Mouse (Mus musculus) kidney, postnatal 0 days (tissue): Measurements from ENCODE around the gene Txlna. TPM values are rescaled to one million over a fixed set of nuclear protein-coding genes. Genes with fewer than 3 reads are reported as not detected.

Experiments
- ATAC-seq: fragments of 200-750 bp; cut with Nextera tagmentation; replicated peaks from 2 replicates; pipeline ENCODE4 v1.8.0; 2017; ENCODE audit warnings: low read depth, moderate number of reproducible peaks, moderate TSS enrichment, moderate library complexity; ENCODE audit not compliant: low FRiP score
- DNase-seq: peaks from one replicate; pipeline ENCODE4 v3.0.0-alpha.2; 2016; ENCODE audit warnings: low spot score
- H3K27ac ChIP-seq: fragments of 300-500 bp; sonication (generic); 2 replicates; pipeline ENCODE4 v1.5.1; 2014; ENCODE audit warnings: mild to moderate bottlenecking
- H3K27me3 ChIP-seq: fragments of 300-500 bp; sonication (generic); 2 replicates; pipeline ENCODE4 v1.6.1; 2014; ENCODE audit warnings: low read length, mixed read lengths; ENCODE audit not compliant: insufficient read depth
- H3K36me3 ChIP-seq: fragments of 300-500 bp; sonication (generic); 2 replicates; pipeline ENCODE4 v1.6.1; 2014; ENCODE audit warnings: low read length, mixed read lengths; ENCODE audit not compliant: insufficient read depth
- H3K4me1 ChIP-seq: fragments of 300-500 bp; sonication (generic); replicated peaks from 2 replicates; pipeline ENCODE4 v1.6.1; 2014; ENCODE audit warnings: antibody characterized with exemption, low read length, mixed read lengths; ENCODE audit not compliant: insufficient read depth
- H3K4me2 ChIP-seq: fragments of 300-500 bp; sonication (generic); 2 replicates; pipeline ENCODE4 v1.6.1; 2014; ENCODE audit warnings: mild to moderate bottlenecking, low read length, moderate library complexity, mixed read lengths
- H3K4me3 ChIP-seq: fragments of 300-500 bp; sonication (generic); replicated peaks from 2 replicates; pipeline ENCODE4 v1.5.1; 2014; ENCODE audit warnings: low read depth, low read length
- H3K9ac ChIP-seq: fragments of 300-500 bp; sonication (generic); 2 replicates; pipeline ENCODE4 v1.6.1; 2014; ENCODE audit warnings: low read depth, low read length
- H3K9me3 ChIP-seq: fragments of 300-500 bp; sonication (generic); replicated peaks from 2 replicates; pipeline ENCODE4 v1.6.1; 2016; ENCODE audit warnings: low read length, inconsistent platforms, mixed read lengths
- CTCF ChIP-seq: IDR thresholded peaks from 2 replicates; pipeline ENCODE4 v1.5.1; 2016; ENCODE audit warnings: antibody characterized with exemption, low read depth, mild to moderate bottlenecking, moderate library complexity
- WGBS: fragments of 180-500 bp; shearing (Covaris S2); extraction: QIAGEN DNeasy Blood & Tissue Kit; methylation state at CpG from one replicate; pipeline ENCODE4 v1.1.7; 2014; 5-methylcytosine and 5-hydroxymethylcytosine counted together
- polyA plus RNA-seq: library from polyadenylated mRNA; unstranded; fragments of >200 nt; fragmentation: Nextera tagmentation; extraction: Ambion mirVana; gene quantifications from 2 replicates; pipeline ENCODE4 v1.2.1, GENCODE M21; 2015

Gene Txlna
- 42.9 and 50.3 TPM in 2 replicates for polyA plus RNA-seq

DNA sequence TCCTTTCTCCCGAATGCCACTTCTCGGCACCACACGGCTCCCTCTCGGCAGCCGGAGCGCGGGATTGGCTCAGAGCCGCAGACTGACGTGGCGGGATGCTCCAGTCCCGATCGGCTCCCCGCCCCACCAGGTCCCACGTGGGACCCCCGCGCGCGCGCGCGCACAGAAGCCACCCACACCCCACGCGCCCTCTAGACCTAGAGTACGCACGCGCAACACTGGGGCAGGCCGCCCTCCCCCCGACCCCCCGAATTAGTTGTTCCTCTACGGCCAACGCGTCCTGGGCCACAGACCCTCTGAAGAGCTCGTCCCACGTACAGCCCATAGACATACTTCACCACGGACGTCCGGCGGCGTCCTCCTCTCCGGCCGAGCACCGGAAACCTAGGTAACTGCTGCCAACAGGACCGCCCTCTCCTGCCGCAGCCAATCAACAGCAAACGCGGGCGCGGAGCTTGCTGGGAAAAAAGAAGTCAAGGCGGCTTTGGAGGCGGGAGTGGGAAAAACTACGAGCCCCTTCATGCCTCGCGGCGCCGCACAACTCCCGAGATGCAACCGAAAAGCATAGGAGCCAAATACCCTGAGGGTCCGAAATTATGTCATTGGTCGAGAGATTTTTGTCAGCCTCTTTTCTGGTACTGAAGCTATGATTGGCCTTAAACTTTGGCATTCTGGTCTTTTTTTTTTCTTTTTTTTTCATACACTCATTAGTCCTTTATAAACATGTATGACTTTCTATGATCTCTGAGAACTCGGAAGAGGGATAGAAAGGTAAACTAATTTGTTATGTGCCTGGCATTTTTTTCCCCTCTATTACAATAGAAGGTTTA is at the start of gene Txlna:
Gene Txlna, minus strand, starts transcription at position 428 of the 830 bp plus-strand sequence.
- no peak; the same call in 1 of the 2 replicates for TF ChIP-seq CTCF
- Histone ChIP-seq H3K9me3 (no peaks in the 10 kb centered on the region), H3K9ac (peak within 1 kb of the TSS; percentile 72), H3K4me1 (peaks cover 15% of the 10 kb centered on the region; the same call in 1 of the 2 replicates), H3K36me3 (peaks cover 32% of the 10 kb centered on the region), H3K27me3 (no peaks in the 10 kb centered on the region), H3K27ac (peak within 1 kb of the TSS; percentile 85), H3K4me3 (peak within 1 kb of the TSS; percentile 55), H3K4me2 (peak within 1 kb of the TSS; percentile 80)
- DNase-seq = peak; percentile 99
- peak; percentile 94 for ATAC-seq
- under 1% methylated on average over 60 of the region's 60 CpGs for WGBS

DNA sequence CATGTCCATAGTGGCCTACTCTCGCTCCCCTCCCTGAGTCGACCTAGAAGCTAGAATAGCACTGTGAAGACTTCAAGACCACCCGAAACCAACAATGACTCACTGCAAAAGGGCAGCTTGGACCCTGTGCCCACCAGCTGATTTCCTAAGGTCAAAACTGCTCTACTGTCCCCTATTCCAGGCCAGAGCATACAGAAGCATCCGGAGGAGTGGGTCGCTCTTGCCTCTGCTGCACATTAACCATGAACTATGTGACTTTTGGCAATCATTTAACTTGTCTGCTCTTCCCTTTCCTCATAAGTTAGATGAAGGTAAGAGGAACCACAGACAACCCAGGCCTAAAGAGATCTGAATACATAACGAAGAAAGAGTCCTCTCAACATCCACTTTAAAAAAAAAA is 43.7 kb upstream of the Txlna start:
- DNase-seq (no peak), ATAC-seq (peak; percentile 15)
- 79% methylated on average over 6 of the region's 6 CpGs for WGBS
- peaks cover 52% of the 10 kb centered on the region for H3K36me3 ChIP-seq
- no peak overlapping the region for H3K4me3 ChIP-seq
- H3K4me2 ChIP-seq = peak overlapping the region; percentile 35
- TF ChIP-seq CTCF = no peak
- H3K27ac ChIP-seq = peak overlapping the region; percentile 88
- H3K4me1 ChIP-seq = no peaks in the 10 kb centered on the region
- H3K9me3 ChIP-seq = no peaks in the 10 kb centered on the region
- no peaks in the 10 kb centered on the region for H3K27me3 ChIP-seq
- 0 out of 2 replicates have a peak overlapping the region, but pooled peaks have one; percentile 8 for H3K9ac ChIP-seq

DNA sequence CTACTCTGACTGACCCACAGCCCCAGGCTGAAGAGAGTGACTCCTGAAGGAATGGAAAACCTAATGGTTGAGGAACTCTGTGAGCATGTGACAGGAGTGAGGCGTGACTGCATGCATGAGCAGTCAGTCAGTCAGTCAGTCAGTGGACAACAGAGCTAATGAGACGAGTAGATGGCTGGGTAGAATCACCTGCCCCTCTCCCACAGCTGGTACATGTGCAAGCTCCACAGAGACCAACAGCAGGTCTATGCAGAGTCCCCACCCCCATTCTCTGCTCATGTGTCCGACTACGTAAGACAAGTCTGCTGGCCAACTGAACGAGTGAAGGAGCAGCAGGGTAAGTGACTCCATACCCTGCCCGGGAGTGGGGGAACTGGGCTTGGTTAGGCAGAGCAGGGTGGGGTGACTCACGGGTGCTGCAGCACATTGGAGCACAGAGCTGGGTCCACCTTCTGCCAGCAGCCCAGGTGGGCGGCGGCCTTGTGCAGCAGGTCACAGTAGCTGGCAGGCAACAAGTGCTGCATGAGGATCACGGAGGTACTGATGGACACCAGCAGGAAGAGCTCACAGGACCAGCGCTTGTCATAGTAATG is 43.1 kb upstream of the Txlna start:
- no peak for TF ChIP-seq CTCF
- DNase-seq (peak; percentile 48), ATAC-seq (peak; percentile 95)
- peak overlapping the region; percentile 88 for H3K27ac ChIP-seq
- H3K4me3 ChIP-seq = no peak overlapping the region
- 56% methylated on average over 11 of the region's 11 CpGs for WGBS
- no peaks in the 10 kb centered on the region for H3K27me3 ChIP-seq
- H3K9me3 ChIP-seq = no peaks in the 10 kb centered on the region
- no peaks in the 10 kb centered on the region for H3K4me1 ChIP-seq
- H3K9ac ChIP-seq = 0 out of 2 replicates have a peak overlapping the region, but pooled peaks have one; percentile 8
- H3K4me2 ChIP-seq = peak overlapping the region; percentile 35
- peaks cover 49% of the 10 kb centered on the region for H3K36me3 ChIP-seq

DNA sequence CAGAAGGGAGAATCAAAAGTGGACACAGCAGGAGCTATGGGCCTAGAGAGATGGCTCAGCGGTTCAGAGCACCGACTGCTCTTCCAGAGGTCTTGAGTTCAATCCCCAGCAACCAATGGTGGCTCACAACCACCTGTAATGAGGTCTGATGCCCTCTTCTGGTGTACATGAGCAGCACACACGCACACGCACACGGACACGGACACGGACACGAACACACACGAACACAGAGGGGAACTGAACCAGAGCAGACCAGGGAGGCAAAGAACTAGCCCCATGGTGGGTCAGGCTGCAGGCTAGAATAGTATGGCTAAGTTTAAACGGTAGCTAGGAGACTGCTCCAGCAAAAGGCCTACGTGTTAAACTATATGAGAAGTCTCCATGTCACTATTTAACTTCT is 41.0 kb upstream of the Txlna start:
- H3K27ac ChIP-seq = peak overlapping the region; percentile 60; the same call in 1 of the 2 replicates
- ATAC-seq (no peak), DNase-seq (no peak)
- H3K27me3 ChIP-seq = no peaks in the 10 kb centered on the region
- 90% methylated on average over 11 of the region's 11 CpGs for WGBS
- no peak overlapping the region for H3K4me3 ChIP-seq
- no peak overlapping the region for H3K9ac ChIP-seq
- no peaks in the 10 kb centered on the region for H3K4me1 ChIP-seq
- H3K36me3 ChIP-seq = peaks cover 54% of the 10 kb centered on the region
- H3K9me3 ChIP-seq = no peaks in the 10 kb centered on the region
- TF ChIP-seq CTCF = peak; percentile 25; the same call in 1 of the 2 replicates
- no peak overlapping the region for H3K4me2 ChIP-seq

DNA sequence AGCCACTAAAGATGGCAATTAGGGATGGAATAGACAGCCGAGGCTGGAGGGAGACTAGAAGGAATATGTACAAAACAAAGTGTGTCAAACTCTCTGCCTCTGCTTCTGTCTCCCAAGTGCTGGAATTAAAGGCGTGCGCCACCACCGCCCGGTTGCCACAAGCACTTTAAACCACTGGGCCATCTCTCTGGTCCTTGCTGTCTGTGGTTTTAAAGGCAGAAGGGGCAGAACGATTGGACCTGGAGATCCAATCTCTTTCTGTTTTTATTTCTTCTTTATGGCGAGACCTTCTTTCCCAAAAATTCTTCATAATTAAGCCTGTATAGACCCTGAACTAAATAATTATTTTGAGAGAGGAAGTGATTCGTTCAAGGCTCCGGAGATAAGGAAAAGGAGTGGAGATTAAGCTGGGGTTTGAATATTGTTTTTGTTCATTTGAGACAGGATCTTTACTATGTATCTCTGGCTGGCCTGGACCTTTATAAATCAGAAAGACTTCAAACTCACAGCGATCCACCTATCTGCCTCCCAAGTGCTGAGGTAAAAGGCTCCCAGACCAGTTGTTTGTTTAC is 32.1 kb upstream of the Txlna start:
- Histone ChIP-seq H3K4me2 (peak overlapping the region; percentile 92), H3K4me1 (peaks cover 7% of the 10 kb centered on the region), H3K27ac (peak overlapping the region; percentile 98), H3K36me3 (peaks cover 13% of the 10 kb centered on the region; the same call in 1 of the 2 replicates), H3K27me3 (no peaks in the 10 kb centered on the region), H3K9ac (peak overlapping the region; percentile 89), H3K4me3 (peak overlapping the region; percentile 91), H3K9me3 (no peaks in the 10 kb centered on the region)
- TF ChIP-seq CTCF = no peak
- DNase-seq (no peak), ATAC-seq (no peak)
- WGBS = 1% methylated on average over 10 of the region's 10 CpGs
